Mouse (Mus musculus) midbrain, embryonic 12.5 days (tissue): ENCODE data around the gene Kif1a. TPM values are rescaled to one million over a fixed set of nuclear protein-coding genes. Genes with fewer than 3 reads are reported as not detected.

ENCODE experiments used
- ATAC-seq: fragments of 200-750 bp; cut with Nextera tagmentation; 2 replicates; pipeline ENCODE4 v1.8.0; 2017; ENCODE audit warnings: low read depth, moderate TSS enrichment, moderate library complexity; ENCODE audit not compliant: low FRiP score
- H3K27ac ChIP-seq: fragments of 300-500 bp; sonication (generic); replicated peaks from 2 replicates; pipeline ENCODE4 v1.5.1; 2016; ENCODE audit warnings: mild to moderate bottlenecking
- H3K27me3 ChIP-seq: fragments of 300-500 bp; sonication (generic); 2 replicates; pipeline ENCODE4 v1.6.1; 2016; ENCODE audit warnings: mild to moderate bottlenecking
- H3K36me3 ChIP-seq: fragments of 300-500 bp; sonication (generic); 2 replicates; pipeline ENCODE4 v1.6.1; 2016
- H3K4me1 ChIP-seq: fragments of 300-500 bp; sonication (generic); 2 replicates; pipeline ENCODE4 v1.6.1; 2016
- H3K4me2 ChIP-seq: fragments of 300-500 bp; sonication (generic); replicated peaks from 2 replicates; pipeline ENCODE4 v1.6.1; 2016; ENCODE audit warnings: mild to moderate bottlenecking, moderate library complexity
- H3K4me3 ChIP-seq: fragments of 300-500 bp; sonication (generic); 2 replicates; pipeline ENCODE4 v1.5.1; 2016; ENCODE audit warnings: mild to moderate bottlenecking
- H3K9ac ChIP-seq: fragments of 300-500 bp; sonication (generic); replicated peaks from 2 replicates; pipeline ENCODE4 v1.6.1; 2016; ENCODE audit warnings: mild to moderate bottlenecking, moderate library complexity
- H3K9me3 ChIP-seq: fragments of 300-500 bp; sonication (generic); 2 replicates; pipeline ENCODE4 v1.6.1; 2016; ENCODE audit warnings: mild to moderate bottlenecking
- WGBS: fragments of 180-500 bp; shearing (Covaris S2); methylation state at CpG from one replicate; pipeline ENCODE4 v1.1.7; 2016; 5-methylcytosine and 5-hydroxymethylcytosine counted together
- polyA plus RNA-seq: library from polyadenylated mRNA; unstranded; fragments of >200 nt; fragmentation: Nextera tagmentation; extraction: Ambion mirVana; gene quantifications from 2 replicates; pipeline ENCODE4 v1.2.1, GENCODE M21; 2016

Kif1a gene
- polyA plus RNA-seq, 1 experiment from 2014 or later: 126 TPM

- 82% methylated on average over 4 of the region's 4 CpGs for WGBS
- Histone ChIP-seq H3K9me3 (no peaks in the 10 kb centered on the region), H3K27me3 (no peaks in the 10 kb centered on the region), H3K9ac (no peak overlapping the region), H3K27ac (no peak overlapping the region), H3K4me1 (no peaks in the 10 kb centered on the region), H3K4me2 (no peak overlapping the region), H3K4me3 (no peak overlapping the region), H3K36me3 (peaks cover 15% of the 10 kb centered on the region)
- ATAC-seq: no peak
These were observed 88.4 kb downstream of the Kif1a start for GRCm38 (mm10) chr1:93013367-93013766.

GRCm38 (mm10) chr1:93012103-93012585, 89.6 kb downstream of the Kif1a start:
- Histone ChIP-seq H3K4me2 (no peak overlapping the region), H3K4me3 (no peak overlapping the region), H3K36me3 (peaks cover 4% of the 10 kb centered on the region; the same call in 1 of the 2 replicates), H3K27me3 (no peaks in the 10 kb centered on the region), H3K4me1 (no peaks in the 10 kb centered on the region), H3K9ac (no peak overlapping the region), H3K9me3 (no peaks in the 10 kb centered on the region), H3K27ac (no peak overlapping the region)
- WGBS: 85% methylated on average over 7 of the region's 7 CpGs
- ATAC-seq: no peak

- Histone ChIP-seq H3K9me3 (no peaks in the 10 kb centered on the region), H3K9ac (no peak overlapping the region), H3K4me1 (no peaks in the 10 kb centered on the region), H3K27me3 (no peaks in the 10 kb centered on the region), H3K4me2 (no peak overlapping the region), H3K4me3 (no peak overlapping the region), H3K27ac (no peak overlapping the region), H3K36me3 (no peaks in the 10 kb centered on the region)
- 0 out of 2 replicates have a peak, but pooled peaks have one; percentile 31 for ATAC-seq
- WGBS: 39% methylated on average over 3 of the region's 3 CpGs
These were observed 91.0 kb downstream of the Kif1a start for GRCm38 (mm10) chr1:93010731-93011130.

DNA sequence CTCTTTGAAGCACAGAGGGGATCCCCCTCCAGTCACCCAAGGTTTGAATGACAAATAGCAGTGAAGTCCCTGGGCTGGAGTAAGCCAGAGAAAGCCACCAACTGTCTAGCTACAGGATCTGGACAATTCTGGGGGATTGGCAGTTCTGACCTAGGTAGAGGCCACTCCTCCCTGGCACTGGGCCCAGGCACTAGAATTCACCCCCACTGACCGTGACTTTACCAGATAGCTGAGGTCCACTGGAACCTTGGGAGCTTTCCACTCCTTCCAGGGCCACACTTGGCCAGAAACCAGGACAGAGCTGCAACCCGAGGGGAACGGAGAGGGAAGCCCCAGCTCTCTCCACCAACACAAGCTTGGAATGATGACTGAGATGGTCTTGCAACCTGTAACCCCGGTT, 92.6 kb downstream of the Kif1a start:
- H3K4me1 ChIP-seq: no peaks in the 10 kb centered on the region
- no peak for ATAC-seq
- no peaks in the 10 kb centered on the region for H3K27me3 ChIP-seq
- no peak overlapping the region for H3K9ac ChIP-seq
- no peak overlapping the region for H3K27ac ChIP-seq
- WGBS: 79% methylated on average over 4 of the region's 4 CpGs
- H3K9me3 ChIP-seq: no peaks in the 10 kb centered on the region
- no peak overlapping the region for H3K4me3 ChIP-seq
- no peaks in the 10 kb centered on the region for H3K36me3 ChIP-seq
- H3K4me2 ChIP-seq: no peak overlapping the region

GRCm38 (mm10) chr1:93006061-93006460, 95.7 kb downstream of the Kif1a start, which contains the start of gene Aqp12:
TSS of gene Aqp12 (plus strand) at chr1:93006334.
- H3K4me1 ChIP-seq: no peaks in the 10 kb centered on the region
- no peak within 1 kb of the TSS for H3K4me3 ChIP-seq
- H3K4me2 ChIP-seq: no peak within 1 kb of the TSS
- no peak within 1 kb of the TSS for H3K9ac ChIP-seq
- H3K27ac ChIP-seq: no peak within 1 kb of the TSS
- 80% methylated on average over 7 of the region's 7 CpGs for WGBS
- no peaks in the 10 kb centered on the region for H3K27me3 ChIP-seq
- H3K36me3 ChIP-seq: no peaks in the 10 kb centered on the region
- no peaks in the 10 kb centered on the region for H3K9me3 ChIP-seq
- no peak for ATAC-seq

DNA sequence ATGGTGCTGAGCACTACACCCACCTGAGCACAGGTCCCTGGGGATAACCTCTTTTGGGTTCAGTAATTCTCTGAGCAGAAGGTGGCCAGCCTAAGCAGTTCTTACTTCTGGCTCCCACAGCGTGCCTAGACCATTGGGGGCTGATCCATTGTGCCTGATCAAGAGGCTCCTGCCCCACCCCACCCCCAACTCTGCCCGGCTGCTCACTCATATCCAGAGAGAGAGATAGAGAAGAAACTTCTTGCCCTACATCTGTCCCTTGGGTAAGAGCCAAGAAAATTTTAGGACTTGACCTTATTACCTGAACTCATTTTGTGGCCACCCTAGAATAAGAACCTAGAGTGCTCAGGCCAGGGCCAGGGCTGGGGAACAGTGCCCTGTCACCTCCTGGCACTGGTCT, 108.9 kb downstream of the Kif1a start:
- Histone ChIP-seq H3K4me3 (no peak overlapping the region), H3K9ac (no peak overlapping the region), H3K27me3 (no peaks in the 10 kb centered on the region), H3K9me3 (no peaks in the 10 kb centered on the region), H3K4me1 (no peaks in the 10 kb centered on the region), H3K4me2 (no peak overlapping the region), H3K36me3 (no peaks in the 10 kb centered on the region), H3K27ac (no peak overlapping the region)
- 70% methylated on average over 2 of the region's 2 CpGs for WGBS
- ATAC-seq: no peak

- no peak overlapping the region for H3K4me3 ChIP-seq
- no peaks in the 10 kb centered on the region for H3K4me1 ChIP-seq
- H3K36me3 ChIP-seq: no peaks in the 10 kb centered on the region
- H3K27me3 ChIP-seq: no peaks in the 10 kb centered on the region
- WGBS: 80% methylated on average over 6 of the region's 6 CpGs
- H3K9ac ChIP-seq: no peak overlapping the region
- no peaks in the 10 kb centered on the region for H3K9me3 ChIP-seq
- no peak overlapping the region for H3K4me2 ChIP-seq
- H3K27ac ChIP-seq: no peak overlapping the region
- ATAC-seq: no peak
These were observed 109.4 kb downstream of the Kif1a start for GRCm38 (mm10) chr1:92992214-92992855.

DNA sequence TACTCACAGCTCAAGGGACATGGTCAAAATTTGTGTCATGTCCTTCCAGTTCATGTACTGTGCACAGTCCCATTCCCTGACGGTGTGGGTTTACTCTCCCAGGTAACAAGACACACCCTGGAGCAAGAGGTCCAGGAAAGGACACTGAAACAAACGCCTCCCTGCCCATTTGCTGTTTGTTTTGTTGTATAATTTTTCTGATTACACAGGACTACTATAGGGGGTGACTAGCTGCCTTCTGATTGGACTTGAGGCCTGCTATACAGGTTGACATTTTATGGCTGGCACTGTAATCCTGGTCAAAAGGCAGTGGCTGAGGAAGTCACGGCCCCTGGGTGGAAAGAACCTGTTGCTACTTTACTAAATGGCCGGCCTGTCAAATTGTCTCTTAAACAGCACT, 111.9 kb downstream of the Kif1a start:
- no peak for ATAC-seq
- Histone ChIP-seq H3K4me3 (no peak overlapping the region), H3K27me3 (no peaks in the 10 kb centered on the region), H3K9ac (no peak overlapping the region), H3K4me2 (no peak overlapping the region), H3K36me3 (no peaks in the 10 kb centered on the region), H3K9me3 (no peaks in the 10 kb centered on the region), H3K4me1 (no peaks in the 10 kb centered on the region), H3K27ac (no peak overlapping the region)
- WGBS: 77% methylated on average over 4 of the region's 4 CpGs

- Histone ChIP-seq H3K9me3 (no peaks in the 10 kb centered on the region), H3K36me3 (no peaks in the 10 kb centered on the region), H3K27me3 (no peaks in the 10 kb centered on the region), H3K4me1 (no peaks in the 10 kb centered on the region), H3K9ac (no peak overlapping the region), H3K4me3 (no peak overlapping the region), H3K4me2 (no peak overlapping the region), H3K27ac (no peak overlapping the region)
- ATAC-seq: no peak
- 82% methylated on average over 4 of the region's 4 CpGs for WGBS
These were observed 112.9 kb downstream of the Kif1a start for GRCm38 (mm10) chr1:92988894-92989293.

GRCm38 (mm10) chr1:92984999-92985398, 116.8 kb downstream of the Kif1a start:
- no peak overlapping the region for H3K9ac ChIP-seq
- no peak overlapping the region for H3K27ac ChIP-seq
- H3K9me3 ChIP-seq: no peaks in the 10 kb centered on the region
- H3K36me3 ChIP-seq: no peaks in the 10 kb centered on the region
- no peak overlapping the region for H3K4me2 ChIP-seq
- no peak overlapping the region for H3K4me3 ChIP-seq
- no peaks in the 10 kb centered on the region for H3K4me1 ChIP-seq
- no peaks in the 10 kb centered on the region for H3K27me3 ChIP-seq
- 89% methylated on average over 5 of the region's 5 CpGs for WGBS
- ATAC-seq: no peak

DNA sequence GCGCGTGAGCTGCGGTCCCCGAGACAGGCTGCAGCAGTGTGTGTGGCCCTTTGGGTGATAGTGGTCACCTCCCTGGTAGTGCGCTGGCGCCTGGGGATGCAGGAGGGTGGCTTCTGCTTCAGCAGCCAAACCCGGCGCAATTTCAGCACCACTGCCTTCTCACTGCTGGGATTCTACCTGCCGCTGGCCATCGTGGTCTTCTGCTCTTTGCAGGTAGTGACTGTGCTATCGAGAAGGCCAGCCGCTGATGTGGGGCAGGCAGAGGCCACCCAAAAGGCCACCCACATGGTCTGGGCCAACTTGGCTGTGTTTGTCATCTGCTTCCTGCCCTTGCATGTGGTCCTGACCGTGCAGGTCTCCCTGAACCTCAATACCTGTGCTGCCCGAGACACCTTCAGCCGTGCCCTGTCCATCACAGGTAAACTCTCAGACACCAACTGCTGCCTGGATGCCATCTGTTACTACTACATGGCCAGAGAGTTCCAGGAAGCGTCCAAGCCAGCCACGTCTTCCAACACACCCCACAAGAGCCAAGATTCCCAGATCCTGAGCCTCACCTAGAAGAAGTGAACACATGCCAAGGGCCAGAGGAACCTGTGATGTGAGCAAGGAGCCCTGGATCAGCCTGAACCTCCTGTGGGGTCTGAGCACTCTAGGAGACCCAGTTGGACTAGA, 118.7 kb downstream of the Kif1a start:
- Histone ChIP-seq H3K9me3 (no peaks in the 10 kb centered on the region), H3K9ac (no peak overlapping the region), H3K4me1 (peaks cover 2% of the 10 kb centered on the region; the same call in 1 of the 2 replicates), H3K4me3 (no peak overlapping the region), H3K27me3 (0 out of 2 replicates have a peak, but pooled peaks cover under 1% of the 10 kb centered on the region), H3K27ac (no peak overlapping the region), H3K4me2 (no peak overlapping the region), H3K36me3 (no peaks in the 10 kb centered on the region)
- no peak for ATAC-seq
- WGBS: 91% methylated on average over 17 of the region's 17 CpGs

GRCm38 (mm10) chr1:92981056-92981845, 120.5 kb downstream of the Kif1a start:
- H3K9me3 ChIP-seq: no peaks in the 10 kb centered on the region
- no peak for ATAC-seq
- WGBS: 80% methylated on average over 7 of the region's 7 CpGs
- H3K4me3 ChIP-seq: no peak overlapping the region
- H3K4me2 ChIP-seq: no peak overlapping the region
- H3K9ac ChIP-seq: no peak overlapping the region
- peaks cover 2% of the 10 kb centered on the region; the same call in 1 of the 2 replicates for H3K4me1 ChIP-seq
- no peak overlapping the region for H3K27ac ChIP-seq
- H3K36me3 ChIP-seq: no peaks in the 10 kb centered on the region
- peaks cover 7% of the 10 kb centered on the region; the same call in 1 of the 2 replicates for H3K27me3 ChIP-seq
